In genomic region chr8:70512253-70512903, GRCm38 (mm10) we compare ENCODE assay signal across 1 mouse cellular context.
TF ChIP-seq lines count a peak whose summit lies in the region.

No protein-coding gene starts in this region.

TF ChIP-seq in MEL, 35 proteins besides CTCF, POLR2A, EP300 and RAD21 (continued from another document):
- no peak for TF ChIP-seq UBTF (IDR thresholded peaks at IDR 0.05; ENCODE audit: borderline replicate concordance, insufficient read depth, low read depth, low read length)
- TF ChIP-seq USF2 (IDR thresholded peaks at IDR 0.05; ENCODE audit: borderline replicate concordance in 1 of 2, insufficient read depth in 1 of 2, low read depth in 1 of 2, low read length in 2 of 2): no peak
- TF ChIP-seq ZKSCAN1 (IDR thresholded peaks at IDR 0.05; ENCODE audit: low read depth, low read length): no peak
- TF ChIP-seq MXI1 (IDR thresholded peaks at IDR 0.05; ENCODE audit: low read depth, low read length): peak; percentile 88
- no peak for TF ChIP-seq MEF2A (IDR thresholded peaks at IDR 0.05; ENCODE audit: extremely low read depth, insufficient replicate concordance, low read depth, low read length, poor library complexity, severe bottlenecking)
- peak; percentile 93 for TF ChIP-seq BHLHE40 (IDR thresholded peaks at IDR 0.05; ENCODE audit: borderline replicate concordance, low read depth, low read length)
- peak; percentile 25; the same call in 1 of the 2 replicates for TF ChIP-seq USF1 (IDR thresholded peaks at IDR 0.05; ENCODE audit: low read depth, low read length)
